Mouse (Mus musculus): ENCODE data around the gene Fam168b.

The Fam168b gene

GRCm38 (mm10) chr1:34812407-34813247 lies 30.2 kb downstream of the Fam168b start:
- 62% methylated on average over 13 of the region's 13 CpGs for WGBS

- 59% methylated on average over 6 of the region's 6 CpGs for WGBS
Measured at GRCm38 (mm10) chr1:34811581-34811980, 31.3 kb downstream of the Fam168b start.

- WGBS = 56% methylated on average over 6 of the region's 6 CpGs
Measured at GRCm38 (mm10) chr1:34811035-34811434, 31.8 kb downstream of the Fam168b start.

GRCm38 (mm10) chr1:34810293-34810692 lies 32.6 kb downstream of the Fam168b start:
- WGBS = 82% methylated on average over 11 of the region's 11 CpGs

GRCm38 (mm10) chr1:34808445-34808844 lies 34.4 kb downstream of the Fam168b start:
- WGBS = 78% methylated on average over 8 of the region's 8 CpGs

GRCm38 (mm10) chr1:34805931-34806520 lies 36.8 kb downstream of the Fam168b start:
- 44% methylated on average over 35 of the region's 35 CpGs for WGBS

- WGBS = 53% methylated on average over 7 of the region's 7 CpGs
Measured at GRCm38 (mm10) chr1:34804863-34805262, 38.0 kb downstream of the Fam168b start.

- 26% methylated on average over 7 of the region's 7 CpGs for WGBS
Measured at GRCm38 (mm10) chr1:34802290-34802642, 40.6 kb downstream of the Fam168b start.

- WGBS = 2% methylated on average over 47 of the region's 47 CpGs
Measured at GRCm38 (mm10) chr1:34801616-34802289, 41.1 kb downstream of the Fam168b start.

GRCm38 (mm10) chr1:34799140-34799539 lies 43.7 kb downstream of the Fam168b start:
- 58% methylated on average over 2 of the region's 2 CpGs for WGBS

GRCm38 (mm10) chr1:34793304-34794300 lies 49.3 kb downstream of the Fam168b start:
- WGBS = 44% methylated on average over 19 of the region's 19 CpGs

GRCm38 (mm10) chr1:34783538-34784161 lies 59.2 kb downstream of the Fam168b start:
- WGBS = 73% methylated on average over 6 of the region's 6 CpGs

- 81% methylated on average over 3 of the region's 3 CpGs for WGBS
Measured at GRCm38 (mm10) chr1:34775870-34776269, 67.0 kb downstream of the Fam168b start.

GRCm38 (mm10) chr1:34768875-34769274 lies 74.0 kb downstream of the Fam168b start:
- whole genome bisulfite sequencing = 44% methylated on average over 6 of the region's 6 CpGs

- 70% methylated on average over 4 of the region's 4 CpGs for whole genome bisulfite sequencing
Measured at GRCm38 (mm10) chr1:34767851-34768250, 75.0 kb downstream of the Fam168b start.

- 55% methylated on average over 1 of the region's 1 CpGs for WGBS
Measured at GRCm38 (mm10) chr1:34766899-34767298, 76.0 kb downstream of the Fam168b start.

Data from cerebral cortex, adult 2 months (tissue).